Mouse (Mus musculus): ENCODE measurements at regions not wholly inside any gene's neighbourhood (a gene's known extent, or its start where the extent isn't known, plus 50 kb on each side); places are given as distances from the start of the nearest gene placed in this dataset.

- TF ChIP-seq POLR2A (IDR thresholded peaks at IDR 0.05; ENCODE audit: low read depth, low read length) (no peak), CTCF (IDR thresholded peaks at IDR 0.05; ENCODE audit: extremely low read depth, insufficient read depth, insufficient read length, insufficient replicate concordance) (no peak)
Observed at GRCm38 (mm10) chr4:64945547-64945946, 178.4 kb upstream of the Pappa start.
